ENCODE assay signal across 16 mouse cellular contexts in genomic region chr14:101417679-101418078, GRCm38 (mm10).
"Had no signal": no experiment of that assay in that cellular context is flagged by ENCODE, and none has a peak within 500 bp of the region (broad histone marks: within the 10 kb centered on the region; RNA-seq: fewer than 3 reads in every experiment).

No protein-coding gene starts in this region.

- H3K4me1 ChIP-seq: lung, embryonic 15.5 days; megakaryocyte, embryonic 14.5 days; midbrain, embryonic 13.5 days; midbrain, embryonic 15.5 days; neural tube, embryonic 12.5 days; stomach, embryonic 15.5 days had no signal

- H3K4me3 ChIP-seq: lung, embryonic 15.5 days; megakaryocyte, embryonic 14.5 days; midbrain, embryonic 13.5 days; midbrain, embryonic 15.5 days; neural tube, embryonic 12.5 days; stomach, embryonic 15.5 days had no signal

- H3K36me3 ChIP-seq: lung, embryonic 15.5 days; midbrain, embryonic 13.5 days; midbrain, embryonic 15.5 days; neural tube, embryonic 12.5 days; stomach, embryonic 15.5 days had no signal

- H3K4me2 ChIP-seq: lung, embryonic 15.5 days; midbrain, embryonic 11.5 days; midbrain, embryonic 13.5 days; midbrain, embryonic 15.5 days; neural tube, embryonic 12.5 days; stomach, embryonic 15.5 days had no signal

- H3K9ac ChIP-seq: liver, postnatal 0 days; lung, embryonic 15.5 days; midbrain, embryonic 13.5 days; midbrain, embryonic 15.5 days; neural tube, embryonic 12.5 days; stomach, embryonic 15.5 days had no signal

- DNase-seq: liver, postnatal 0 days; lung, adult 2 months; lung, postnatal 10 days; lung, postnatal 4 days; right cerebral cortex, postnatal 14 days; thymus, adult 2 months; thymus, postnatal 25 days; thymus, postnatal 4 days had no signal

- H3K27ac ChIP-seq: lung, embryonic 15.5 days; midbrain, embryonic 13.5 days; midbrain, embryonic 15.5 days; neural tube, embryonic 12.5 days; stomach, embryonic 15.5 days; stomach, postnatal 0 days had no signal

- ATAC-seq: liver, postnatal 0 days; midbrain, embryonic 13.5 days; midbrain, embryonic 15.5 days had no signal

- H3K9me3 ChIP-seq: lung, embryonic 15.5 days; midbrain, embryonic 13.5 days; midbrain, embryonic 15.5 days; stomach, embryonic 15.5 days had no signal

- H3K27me3 ChIP-seq: lung, embryonic 15.5 days; megakaryocyte, embryonic 14.5 days; midbrain, embryonic 13.5 days; midbrain, embryonic 15.5 days; neural tube, embryonic 12.5 days; stomach, embryonic 15.5 days had no signal
